Mouse (Mus musculus) left cerebral cortex, postnatal 14 days (tissue): ENCODE measurements around the gene Rapgef6. TPM values are rescaled to one million over a fixed set of nuclear protein-coding genes. Genes with fewer than 3 reads are reported as not detected.
A peak's percentile ranks its signal among the peaks of the same experiment; 100 is the strongest.

ENCODE experiments used
- DNase-seq, 2 experiments: peaks; one replicate each; pipeline ENCODE4 v3.0.0; 2021 to 2022; ENCODE audit warnings: low spot score in 2 of 2, mixed read lengths in 1 of 2
- intact Hi-C: fragments of 180-260 bp; cut with DNase I; formaldehyde crosslinking; loops from one replicate; pipeline ENCODE4 v1.15.1; 2025
- long read RNA-seq, 2 experiments: library from polyadenylated mRNA; stranded (forward); transcript quantifications; one replicate each; pipeline ENCODE4 v2.0.0; 2021
- total RNA-seq, 2 experiments: library from RNA; stranded (reverse); gene quantifications; 2 replicates each; pipeline ENCODE4 v1.2.3; 2021

Gene Rapgef6
- 10 to 100 TPM; 28.2 to 29.4 TPM for total RNA-seq
- long read RNA-seq, experiment 1, partial matches to known transcripts = 0 of 4 reads
- long read RNA-seq, experiment 1, other reads (novel, unspliced or antisense) = 3 of 4 reads
- long read RNA-seq, experiment 2, partial matches to known transcripts = 2 of 7 reads
- long read RNA-seq, experiment 2, other reads (novel, unspliced or antisense) = 3 of 7 reads

- DNase-seq = peak; percentile 98 to 99
- intact Hi-C loops = loop anchor here (5.0 to 10.0 kb wide), 2 partner anchors 85 to 158 kb away; partner anchors contain the start of gene Fnip1
These were observed at the start of gene Rapgef6 for GRCm38 (mm10) chr11:54522529-54523430. Rapgef6 (plus strand) TSS chr11:54522847.

DNA sequence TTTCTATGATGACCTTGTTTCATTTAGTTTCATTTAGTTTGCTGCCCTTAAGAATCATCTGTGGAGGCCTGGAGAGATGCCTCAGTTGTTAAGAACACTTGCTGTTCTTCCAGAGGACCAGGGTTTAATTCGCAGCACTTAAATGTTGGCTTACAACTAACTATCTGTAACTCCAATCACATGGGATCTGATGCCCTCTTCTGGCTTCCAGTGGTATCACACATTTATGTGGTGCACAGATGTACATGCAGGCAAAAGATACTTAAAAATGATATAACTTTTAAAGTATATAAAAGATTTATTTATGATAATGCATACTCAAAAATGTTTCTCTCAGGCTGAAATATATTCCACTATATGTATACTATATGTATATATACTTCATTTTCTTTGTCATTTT is 44.2 kb upstream of the Rapgef6 start:
- peak in 1 of 2 experiments; percentile 7 for DNase-seq
- intact Hi-C loops = loop anchor here (5.0 kb wide), 1 partner anchor 121 kb away; no protein-coding TSS in a partner anchor

DNA sequence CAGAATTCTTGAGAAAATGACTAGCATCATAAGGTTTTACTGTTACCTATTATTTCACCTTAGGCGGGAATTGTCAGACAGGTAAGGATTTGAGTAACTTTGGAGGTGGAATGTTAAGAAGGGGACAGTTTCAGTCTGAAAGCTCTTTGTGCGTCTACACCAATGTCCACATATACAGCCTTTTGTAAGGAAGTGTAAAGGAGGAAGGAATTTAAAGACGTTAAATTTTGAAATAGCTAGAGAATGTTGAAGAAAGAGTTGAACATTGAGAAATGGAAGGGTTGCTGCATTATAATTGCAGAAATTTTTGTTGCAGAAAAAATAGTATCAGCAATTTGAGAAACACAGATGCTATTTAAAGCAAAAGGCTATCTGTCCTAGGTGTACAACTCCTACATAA is 36.6 kb upstream of the Rapgef6 start:
- intact Hi-C loops = no loop called here
- no peak for DNase-seq

- intact Hi-C loops = no loop called here
These were observed 30.6 kb upstream of the Rapgef6 start for GRCm38 (mm10) chr11:54491946-54492558.

GRCm38 (mm10) chr11:54492559-54492958 is 30.1 kb upstream of the Rapgef6 start:
- intact Hi-C loops = no loop called here
- DNase-seq = no peak

More at GRCm38 (mm10) chr11:54491946-54492558, 30.6 kb upstream of the Rapgef6 start:
- DNase-seq = no peak

DNA sequence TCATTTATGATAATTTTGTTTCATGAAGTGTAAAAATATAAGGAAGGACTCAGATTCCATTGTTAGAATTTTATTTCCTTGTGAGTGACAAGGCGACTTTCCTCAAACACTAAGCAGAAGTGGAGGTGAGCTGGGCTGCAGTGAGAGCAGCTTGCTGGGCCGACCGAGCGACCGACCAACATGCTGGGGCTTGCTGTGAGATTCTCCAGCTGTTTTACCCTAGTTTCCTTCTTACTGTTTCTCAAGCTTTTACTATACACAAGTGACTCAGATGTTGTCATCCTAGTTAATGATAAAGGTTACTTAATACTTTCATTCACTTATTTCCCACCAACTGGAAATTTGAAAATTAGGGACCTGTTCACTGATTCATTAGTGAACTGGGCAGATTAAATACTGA is 22.8 kb upstream of the Rapgef6 start:
- no peak for DNase-seq
- intact Hi-C loops = no loop called here

DNA sequence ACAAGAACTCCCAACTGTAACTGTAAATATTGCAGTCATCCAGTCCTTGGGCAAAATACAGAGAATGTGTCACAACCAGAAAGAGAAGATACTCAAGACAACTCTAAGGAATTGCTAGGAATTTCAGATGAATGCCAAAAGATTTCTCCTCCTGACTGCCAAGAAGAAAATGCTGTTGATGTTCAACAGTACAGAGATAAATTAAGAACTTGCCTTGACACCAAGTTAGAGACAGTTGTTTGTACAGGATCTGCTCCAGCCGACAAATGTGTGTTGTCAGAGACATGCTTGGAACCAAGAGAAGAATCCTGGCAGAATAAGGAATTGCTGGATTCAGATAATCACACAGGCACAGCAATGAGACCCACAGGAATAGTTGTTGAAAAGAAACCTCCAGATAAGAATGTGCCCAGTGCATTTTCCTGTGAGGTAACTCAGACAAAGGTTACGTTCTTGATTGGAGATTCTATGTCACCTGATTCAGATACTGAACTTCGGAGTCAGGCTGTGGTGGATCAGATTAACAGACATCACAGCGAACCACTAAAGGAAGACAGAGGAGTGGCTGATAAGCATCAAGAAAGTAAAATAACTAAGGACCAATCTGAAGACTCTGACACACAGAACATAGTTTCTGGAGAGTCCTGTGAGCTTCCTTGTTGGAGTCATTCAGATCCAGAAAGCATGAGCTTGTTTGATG is 20.0 kb upstream of the Rapgef6 start:
- intact Hi-C loops = no loop called here
- DNase-seq = peak in 1 of 2 experiments; percentile 30

DNA sequence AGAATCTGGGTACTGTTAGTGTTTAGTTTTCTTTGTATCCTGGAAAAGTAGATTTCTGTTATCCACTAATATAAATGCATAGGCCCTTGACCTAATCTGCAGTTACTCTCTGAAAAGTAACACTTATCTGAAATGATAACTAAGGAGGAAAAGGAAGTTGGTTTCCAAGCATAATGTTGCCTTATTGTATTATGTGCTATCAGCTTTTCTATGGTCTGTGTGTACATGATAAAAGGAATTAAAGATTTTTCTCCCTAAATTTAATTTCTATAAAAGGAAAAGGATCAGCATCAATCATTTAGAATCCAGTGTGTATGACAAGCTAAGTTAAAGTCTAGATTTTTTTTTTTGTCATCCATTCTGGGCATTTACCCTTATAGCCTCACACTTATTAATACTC is 9.1 kb upstream of the Rapgef6 start:
- no peak for DNase-seq
- intact Hi-C loops = no loop called here

GRCm38 (mm10) chr11:54521927-54522528 is 619 bp upstream of the Rapgef6 start:
- intact Hi-C loops = loop anchor here (5.0 to 10.0 kb wide), 2 partner anchors 85 to 157 kb away; partner anchors contain the start of gene Fnip1
- no peak for DNase-seq

GRCm38 (mm10) chr11:54523431-54524001 is 869 bp downstream of the Rapgef6 start:
- intact Hi-C loops = loop anchor here (5.0 to 10.0 kb wide), 2 partner anchors 86 to 159 kb away; partner anchors contain the start of gene Fnip1
- no peak for DNase-seq

DNA sequence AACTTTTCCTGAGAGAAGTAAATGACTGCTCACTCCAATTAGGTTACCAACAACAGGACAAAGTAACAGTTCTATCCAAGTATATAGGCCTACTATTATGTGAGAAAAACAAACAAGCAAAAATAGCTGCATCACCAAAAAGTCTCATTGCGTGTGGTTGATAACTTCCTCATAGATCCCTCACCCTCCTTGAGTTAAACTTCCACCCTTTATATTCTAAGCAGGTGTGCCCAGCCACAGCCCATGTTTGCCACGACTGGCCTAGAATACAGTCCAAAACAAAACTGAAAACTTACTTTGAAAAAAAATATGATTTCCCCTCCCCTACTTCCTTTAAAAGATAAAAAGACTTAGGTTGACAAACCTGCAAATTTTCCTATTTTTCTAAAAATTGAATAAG is 5.4 kb downstream of the Rapgef6 start:
- intact Hi-C loops = loop anchor here (10.0 kb wide), 1 partner anchor 163 kb away; no protein-coding TSS in a partner anchor
- DNase-seq = no peak

GRCm38 (mm10) chr11:54530391-54530790 is 7.7 kb downstream of the Rapgef6 start:
- intact Hi-C loops = loop anchor here (10.0 kb wide), 1 partner anchor 526 kb away; no protein-coding TSS in a partner anchor
- DNase-seq = peak in 1 of 2 experiments; percentile 23

- intact Hi-C loops = loop anchor here (10.0 kb wide), 1 partner anchor 526 kb away; no protein-coding TSS in a partner anchor
- no peak for DNase-seq
These were observed 8.3 kb downstream of the Rapgef6 start for GRCm38 (mm10) chr11:54530916-54531315.

GRCm38 (mm10) chr11:54533834-54534233 is 11.2 kb downstream of the Rapgef6 start:
- intact Hi-C loops = loop anchor here (10.0 kb wide), 1 partner anchor 529 kb away; no protein-coding TSS in a partner anchor

DNA sequence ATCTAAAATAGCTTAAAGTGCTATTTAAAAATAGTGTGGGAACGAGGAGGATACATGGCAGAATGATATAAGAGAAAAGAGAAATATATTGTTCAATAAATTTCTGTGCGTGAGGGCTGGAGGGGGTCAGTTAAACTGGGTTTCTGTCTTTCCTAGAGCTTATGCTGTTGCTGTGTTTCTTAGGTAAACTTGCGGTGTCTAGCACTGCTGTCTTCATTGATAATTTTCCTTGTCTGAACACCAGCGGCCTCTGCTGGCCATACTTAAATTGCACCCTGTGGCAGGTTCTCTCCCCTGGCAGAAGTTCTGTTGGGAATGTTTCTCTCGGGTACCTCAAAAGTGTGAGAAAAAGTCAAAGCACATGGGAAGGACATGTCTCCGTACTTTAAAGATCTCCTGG is 12.2 kb downstream of the Rapgef6 start:
- DNase-seq = peak; percentile 66 to 82
- intact Hi-C loops = loop anchor here (5.0 to 10.0 kb wide), 2 partner anchors 228 to 530 kb away; no protein-coding TSS in a partner anchor

More at GRCm38 (mm10) chr11:54533834-54534233, 11.2 kb downstream of the Rapgef6 start:
- DNase-seq = no peak

DNA sequence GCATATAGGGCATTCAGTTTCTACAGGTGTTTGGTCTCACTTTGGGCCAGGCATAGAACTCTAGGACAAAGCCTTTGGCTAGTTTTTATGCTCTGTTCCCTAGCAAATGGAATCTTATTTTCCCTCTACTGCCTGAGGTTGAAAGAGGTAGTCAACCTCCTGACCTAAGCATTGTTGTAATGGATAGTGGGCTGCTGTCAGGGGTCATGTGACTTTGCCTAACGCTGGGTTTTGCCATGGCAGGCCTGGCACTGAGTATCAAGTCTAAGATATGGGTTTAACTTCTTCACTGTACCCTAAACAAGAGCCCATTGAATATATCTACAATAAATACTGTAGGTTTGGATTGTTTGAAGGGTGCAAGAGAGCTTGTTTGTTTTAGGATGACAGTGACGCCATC is 16.4 kb downstream of the Rapgef6 start:
- intact Hi-C loops = loop anchor here (5.0 to 10.0 kb wide), 2 partner anchors 232 to 534 kb away; no protein-coding TSS in a partner anchor
- no peak for DNase-seq

- DNase-seq = no peak
- intact Hi-C loops = loop anchor here (5.0 to 10.0 kb wide), 2 partner anchors 232 to 535 kb away; no protein-coding TSS in a partner anchor
These were observed 16.8 kb downstream of the Rapgef6 start for GRCm38 (mm10) chr11:54539486-54539885.

DNA sequence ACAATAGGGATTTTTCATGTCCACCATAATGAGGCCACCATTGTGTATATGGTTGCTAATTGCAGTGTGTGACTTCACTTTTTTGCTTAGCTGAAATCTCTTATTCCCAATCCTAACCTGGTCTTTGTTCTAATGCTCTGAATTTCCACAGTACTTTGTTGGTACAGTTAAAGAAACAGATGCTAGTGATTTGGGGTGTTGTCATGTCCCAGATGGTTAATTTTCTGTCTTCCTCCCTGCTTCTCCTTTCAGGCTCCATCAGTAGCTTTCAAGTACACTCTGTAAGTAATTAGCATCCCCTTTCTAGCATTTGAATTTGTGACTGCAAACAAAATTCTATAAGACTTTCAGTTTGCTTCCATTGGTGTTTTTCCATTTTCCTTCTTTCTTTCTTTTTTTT is 17.7 kb downstream of the Rapgef6 start:
- intact Hi-C loops = no loop called here
- no peak for DNase-seq
